Mouse (Mus musculus): ENCODE data around the gene Uvssa. TPM values are rescaled to one million over a fixed set of nuclear protein-coding genes. Genes with fewer than 3 reads are reported as not detected.
A peak's percentile ranks its signal among the peaks of the same experiment; 100 is the strongest.

The Uvssa gene
- total RNA-seq, 2 experiments from 2014 or later: 13.8 to 24.5 TPM

DNA sequence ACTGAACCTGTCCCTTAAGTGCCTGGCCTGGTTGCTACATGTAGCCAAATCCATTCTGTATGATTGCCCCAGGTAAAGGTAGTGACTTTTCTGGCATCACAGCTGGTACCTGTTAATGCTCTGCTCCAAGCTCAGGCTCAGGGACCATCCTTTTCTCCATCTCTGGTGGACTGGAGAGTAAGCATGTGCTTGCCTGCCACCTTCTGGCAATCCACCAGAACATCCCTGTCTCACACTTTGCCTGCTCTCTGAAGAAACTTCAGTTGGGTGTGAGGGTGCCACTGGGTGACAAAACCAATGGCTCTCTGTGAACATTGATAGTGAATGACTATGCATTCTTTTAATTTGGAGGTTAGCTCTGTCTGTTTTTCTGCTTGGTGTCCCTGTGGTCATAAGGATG, 7.2 kb upstream of the Uvssa start:
- peak; percentile 85 for ATAC-seq (replicated peaks; ENCODE audit: low FRiP score, poor library complexity, severe bottlenecking)

- peak; percentile 78 for ATAC-seq (replicated peaks; ENCODE audit: low FRiP score, poor library complexity, severe bottlenecking)
These were observed 6.7 kb upstream of the Uvssa start for GRCm38 (mm10) chr5:33371668-33372067.

- ATAC-seq (replicated peaks; ENCODE audit: low FRiP score, poor library complexity, severe bottlenecking): no peak
These were observed 5.9 kb upstream of the Uvssa start for GRCm38 (mm10) chr5:33372331-33373038.

- ATAC-seq (replicated peaks; ENCODE audit: low FRiP score, poor library complexity, severe bottlenecking): no peak
These were observed 1.2 kb upstream of the Uvssa start for GRCm38 (mm10) chr5:33377176-33377575.

GRCm38 (mm10) chr5:33377801-33378301, 498 bp upstream of the Uvssa start:
- peak; percentile 58 for ATAC-seq (replicated peaks; ENCODE audit: low FRiP score, poor library complexity, severe bottlenecking)

DNA sequence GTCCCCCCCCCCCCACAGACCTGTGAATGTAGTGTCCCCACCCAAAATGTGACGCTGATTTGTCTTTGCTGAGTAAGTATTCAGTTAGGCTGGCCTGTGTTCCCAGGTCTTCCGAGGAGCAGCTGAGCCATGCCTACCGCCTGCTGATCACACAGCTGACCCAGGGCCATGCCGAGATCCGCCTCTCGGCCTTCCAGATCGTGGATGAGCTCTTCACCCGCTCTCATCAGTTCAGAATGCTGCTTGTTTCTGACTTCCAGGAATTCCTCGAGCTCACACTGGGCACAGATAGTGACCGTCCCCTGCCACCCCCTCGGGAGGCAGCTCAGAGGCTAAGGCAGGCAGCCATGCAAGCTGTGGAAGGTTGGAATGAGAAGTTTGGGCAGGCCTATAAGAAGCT, 9.2 kb downstream of the Uvssa start:
- ATAC-seq (replicated peaks; ENCODE audit: low FRiP score, poor library complexity, severe bottlenecking): no peak

- peak; percentile 79 for ATAC-seq (replicated peaks; ENCODE audit: low FRiP score, poor library complexity, severe bottlenecking)
These were observed 15.5 kb downstream of the Uvssa start for GRCm38 (mm10) chr5:33393803-33394202.

DNA sequence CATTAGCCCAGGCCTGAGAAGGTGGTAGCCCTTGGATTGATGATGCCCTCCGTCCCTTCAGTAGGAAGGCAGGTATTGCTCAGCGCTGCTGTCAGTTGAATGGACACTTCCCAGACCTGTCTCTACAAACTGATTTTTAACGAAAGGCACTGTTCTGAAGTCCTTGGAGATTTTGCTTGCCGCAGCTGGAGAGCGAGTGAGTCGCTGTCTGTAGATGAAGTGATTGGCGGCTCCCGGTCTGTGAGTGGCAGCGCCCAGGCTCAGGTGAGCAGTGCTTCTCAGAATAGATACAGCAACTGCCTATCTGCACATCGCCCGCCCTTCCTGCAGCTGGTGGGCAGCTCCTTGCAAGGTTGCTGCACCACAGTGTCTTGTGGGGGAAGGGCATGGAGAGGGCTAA, 17.3 kb downstream of the Uvssa start:
- no peak for ATAC-seq (replicated peaks; ENCODE audit: low FRiP score, poor library complexity, severe bottlenecking)

- ATAC-seq (replicated peaks; ENCODE audit: low FRiP score, poor library complexity, severe bottlenecking): no peak
These were observed 18.5 kb downstream of the Uvssa start for GRCm38 (mm10) chr5:33396828-33397227.

DNA sequence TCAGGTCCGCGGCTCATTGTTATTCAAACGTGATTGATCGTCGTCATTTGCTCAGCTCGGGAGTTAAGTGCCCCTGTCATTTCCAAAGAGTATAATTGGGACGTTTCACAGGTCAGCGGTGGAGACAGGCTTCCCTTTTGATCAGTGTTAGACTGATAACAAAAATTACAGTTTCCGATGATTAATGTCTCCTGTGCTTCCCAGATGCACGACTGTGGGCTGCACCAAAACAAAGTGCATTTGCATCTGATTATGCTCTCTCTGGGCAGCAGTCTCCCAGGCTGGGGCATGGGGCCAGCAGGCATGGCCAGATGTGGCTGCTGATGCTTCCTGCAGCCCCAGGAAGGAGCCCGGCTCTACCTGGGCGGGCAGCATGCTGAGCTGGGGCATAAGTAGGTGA, 22.5 kb downstream of the Uvssa start:
- ATAC-seq (replicated peaks; ENCODE audit: low FRiP score, poor library complexity, severe bottlenecking): no peak

DNA sequence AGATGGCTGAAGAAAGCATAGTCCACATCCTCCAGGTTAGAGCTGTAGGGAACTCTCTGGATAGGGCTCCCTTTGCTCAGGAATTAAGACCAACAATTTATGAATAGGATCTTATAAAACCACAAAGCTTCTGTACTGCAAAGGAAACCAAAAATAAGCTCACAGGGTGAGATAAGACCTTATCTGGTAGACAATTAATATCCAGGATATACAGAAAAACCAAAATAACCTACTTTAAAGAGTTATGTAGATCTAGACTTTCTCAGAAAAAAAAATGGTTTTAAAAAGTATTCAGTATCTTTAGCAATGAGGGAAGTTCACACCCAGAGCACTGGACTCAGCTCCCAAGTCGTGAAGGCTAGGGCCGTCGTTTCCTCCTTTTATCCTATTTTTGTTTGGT, 42.0 kb downstream of the Uvssa start:
- ATAC-seq (replicated peaks; ENCODE audit: low FRiP score, poor library complexity, severe bottlenecking): no peak

DNA sequence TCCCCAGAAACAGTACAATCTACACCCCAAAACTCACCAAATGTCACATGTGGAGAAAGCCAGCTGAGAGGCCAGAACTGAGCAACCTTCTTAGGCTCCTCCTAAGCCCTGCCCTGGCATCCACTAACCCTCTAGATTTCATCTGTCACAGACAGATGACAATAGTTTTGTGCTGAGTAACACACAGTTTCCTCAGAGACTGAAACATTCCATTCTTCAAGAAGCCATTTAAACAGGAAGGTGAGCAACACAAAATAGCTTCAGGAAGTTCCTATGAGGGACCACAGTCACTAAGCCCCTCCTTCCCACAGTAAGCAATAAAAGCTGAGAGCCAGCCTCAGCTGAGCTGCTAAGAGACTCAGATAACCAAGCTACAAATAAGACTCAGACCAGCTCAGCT, 49.1 kb downstream of the Uvssa start:
- ATAC-seq (replicated peaks; ENCODE audit: low FRiP score, poor library complexity, severe bottlenecking): no peak

- no peak for ATAC-seq (replicated peaks; ENCODE audit: low FRiP score, poor library complexity, severe bottlenecking)
These were observed 51.8 kb downstream of the Uvssa start for GRCm38 (mm10) chr5:33430106-33430505.

GRCm38 (mm10) chr5:33430511-33431172, 52.3 kb downstream of the Uvssa start:
- no peak for ATAC-seq (replicated peaks; ENCODE audit: low FRiP score, poor library complexity, severe bottlenecking)

- ATAC-seq (replicated peaks; ENCODE audit: low FRiP score, poor library complexity, severe bottlenecking): no peak
These were observed 53.0 kb downstream of the Uvssa start for GRCm38 (mm10) chr5:33431173-33432005.

DNA sequence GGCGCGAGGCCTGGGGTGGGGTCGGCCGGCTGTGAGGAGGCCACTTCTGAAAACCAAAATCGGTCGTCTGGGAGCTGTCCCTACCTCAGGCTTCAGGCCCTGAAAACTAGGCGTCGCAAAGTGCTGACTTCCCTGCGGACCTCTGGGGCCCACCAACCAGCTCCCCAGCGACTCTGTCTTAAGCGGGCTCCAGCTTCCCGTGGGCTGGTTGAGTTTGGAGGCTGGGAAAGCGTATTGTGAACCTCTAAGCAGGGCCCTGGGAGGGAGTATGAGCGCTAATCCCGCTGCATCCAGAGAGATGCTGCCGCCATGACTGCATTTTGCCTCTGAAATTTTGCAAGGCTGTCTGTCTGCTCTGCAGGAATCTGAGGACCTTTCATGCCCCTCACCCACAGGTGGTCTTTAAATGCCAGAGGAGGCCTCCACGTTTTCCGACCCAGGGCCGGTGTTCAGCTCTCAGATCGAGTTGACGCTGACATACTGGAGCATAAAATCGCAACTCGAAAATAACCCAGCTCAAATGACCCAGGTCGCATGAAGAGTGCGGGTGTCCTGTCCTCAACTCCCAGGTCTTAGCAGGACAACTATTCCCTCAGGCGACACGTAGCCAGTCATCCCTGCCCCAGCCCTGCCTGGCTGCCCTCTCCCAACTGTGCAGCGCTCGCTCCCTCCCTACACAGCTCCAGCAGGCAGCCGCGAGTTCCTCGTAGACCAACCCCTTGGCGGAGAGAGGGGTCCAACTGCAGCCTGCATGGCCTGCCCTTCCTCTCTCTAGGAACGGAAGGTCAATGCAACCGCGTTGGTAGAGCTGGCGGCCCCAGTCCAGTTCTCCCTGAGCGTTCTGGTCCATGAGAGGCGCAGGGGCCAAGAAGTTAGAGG, 53.9 kb downstream of the Uvssa start:
- no peak for ATAC-seq (replicated peaks; ENCODE audit: low FRiP score, poor library complexity, severe bottlenecking)

DNA sequence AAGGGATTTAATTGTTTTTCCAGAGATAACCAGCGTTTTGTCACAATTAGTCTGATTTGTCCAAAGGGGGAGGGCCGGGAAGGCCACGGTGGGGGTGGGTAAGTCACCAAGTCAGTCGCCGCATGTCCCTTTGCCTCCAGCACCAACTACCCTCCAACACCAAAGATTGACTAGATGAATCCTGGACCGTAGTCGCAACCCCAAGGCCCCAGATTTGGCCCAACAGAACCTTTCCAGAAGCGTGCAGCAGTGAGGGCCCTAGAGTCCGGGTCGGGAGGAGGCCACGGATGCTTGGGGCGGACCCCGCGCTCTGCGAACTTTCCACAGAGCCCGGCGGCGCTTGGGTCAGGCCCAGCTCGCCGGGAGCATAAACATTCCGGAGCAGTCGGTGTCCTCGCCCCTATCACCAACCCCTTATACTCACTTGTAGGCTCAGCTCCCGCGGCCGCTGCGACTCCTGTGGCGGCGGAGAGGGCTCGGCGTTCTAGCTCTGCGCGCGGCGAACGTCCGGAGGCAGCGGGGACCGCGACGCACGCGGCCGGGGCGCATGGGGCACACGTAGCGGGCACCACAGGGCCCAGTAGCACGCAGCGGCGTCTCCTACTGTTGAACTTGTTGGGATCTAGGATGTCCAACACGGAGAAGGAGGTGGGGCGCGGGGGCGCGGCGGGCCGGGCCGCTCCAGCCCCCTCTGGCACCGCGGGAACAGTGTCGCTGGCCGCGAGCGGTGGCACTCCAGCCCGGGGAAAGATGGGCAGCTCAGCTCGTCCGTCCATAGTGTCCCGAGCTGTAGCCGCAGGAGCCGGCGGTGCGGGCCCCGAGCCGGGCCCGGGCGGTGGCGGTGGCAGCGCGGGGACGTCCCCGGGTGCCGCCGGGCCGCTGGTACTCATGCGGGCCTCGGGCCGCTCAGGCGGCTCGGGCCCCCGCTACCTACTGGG, 55.1 kb downstream of the Uvssa start, which contains the start of gene Nkx1-1:
Gene Nkx1-1, minus strand, starts transcription at position 776 of the 938 bp plus-strand sequence.
- no peak for ATAC-seq (replicated peaks; ENCODE audit: low FRiP score, poor library complexity, severe bottlenecking)

- ATAC-seq (replicated peaks; ENCODE audit: low FRiP score, poor library complexity, severe bottlenecking): no peak
These were observed 55.9 kb downstream of the Uvssa start for GRCm38 (mm10) chr5:33434141-33434780.

Measured in erythroid progenitor cell, adult 5-6 weeks (primary cell).